Mouse (Mus musculus) intestine, embryonic 14.5 days (tissue): ENCODE data around the gene Kdsr. TPM values are rescaled to one million over a fixed set of nuclear protein-coding genes. Genes with fewer than 3 reads are reported as not detected.

Experiments used
- ATAC-seq: fragments of 200-750 bp; cut with Nextera tagmentation; replicated peaks from 2 replicates; pipeline ENCODE4 v1.8.0; 2017; ENCODE audit warnings: low read depth, moderate number of reproducible peaks, moderate TSS enrichment, moderate library complexity; ENCODE audit not compliant: low FRiP score, low TSS enrichment
- DNase-seq: peaks from one replicate; pipeline ENCODE4 v3.0.0-alpha.2; 2018; ENCODE audit warnings: low spot score
- H3K27ac ChIP-seq: fragments of 300-500 bp; sonication (generic); 2 replicates; pipeline ENCODE4 v1.5.1; 2014; ENCODE audit warnings: low read depth, mild to moderate bottlenecking, control low read depth
- H3K27me3 ChIP-seq: fragments of 300-500 bp; sonication (generic); replicated peaks from 2 replicates; pipeline ENCODE4 v1.6.1; 2014; ENCODE audit warnings: low read length, control low read depth; ENCODE audit not compliant: control insufficient read depth, insufficient read depth
- H3K36me3 ChIP-seq: fragments of 300-500 bp; sonication (generic); 2 replicates; pipeline ENCODE4 v1.6.1; 2014; ENCODE audit warnings: low read length, control low read depth; ENCODE audit not compliant: control insufficient read depth, insufficient read depth
- H3K4me1 ChIP-seq: fragments of 300-500 bp; sonication (generic); replicated peaks from 2 replicates; pipeline ENCODE4 v1.6.1; 2014; ENCODE audit warnings: low read length, control low read depth, mixed read lengths; ENCODE audit not compliant: control insufficient read depth, insufficient read depth
- H3K4me2 ChIP-seq: fragments of 300-500 bp; sonication (generic); 2 replicates; pipeline ENCODE4 v1.6.1; 2014; ENCODE audit warnings: low read length
- H3K4me3 ChIP-seq: fragments of 300-500 bp; sonication (generic); 2 replicates; pipeline ENCODE4 v1.5.1; 2014; ENCODE audit warnings: low read depth, low read length, control low read depth, mixed read lengths
- H3K9ac ChIP-seq: fragments of 300-500 bp; sonication (generic); 2 replicates; pipeline ENCODE4 v1.6.1; 2014; ENCODE audit warnings: mild to moderate bottlenecking, low read length
- H3K9me3 ChIP-seq: fragments of 300-500 bp; sonication (generic); 2 replicates; pipeline ENCODE4 v1.6.1; 2016; ENCODE audit warnings: low read length, control low read depth; ENCODE audit not compliant: control insufficient read depth
- WGBS: fragments of 180-500 bp; shearing (Covaris S2); extraction: QIAGEN DNeasy Blood & Tissue Kit; methylation state at CpG from one replicate; pipeline ENCODE4 v1.1.7; 2014; 5-methylcytosine and 5-hydroxymethylcytosine counted together
- polyA plus RNA-seq: library from polyadenylated mRNA; unstranded; fragments of >200 nt; fragmentation: Nextera tagmentation; extraction: Ambion mirVana; gene quantifications from 2 replicates; pipeline ENCODE4 v1.2.1, GENCODE M21; 2014

Gene Kdsr
- polyA plus RNA-seq, 1 experiment from 2014 or later = 13.5 TPM

- H3K27me3 ChIP-seq = no peaks in the 10 kb centered on the region
- 86% methylated on average over 9 of the region's 9 CpGs for WGBS
- ATAC-seq (no peak), DNase-seq (no peak)
- no peaks in the 10 kb centered on the region for H3K9me3 ChIP-seq
- no peak overlapping the region for H3K9ac ChIP-seq
- peaks cover 87% of the 10 kb centered on the region for H3K36me3 ChIP-seq
- H3K4me3 ChIP-seq = no peak overlapping the region
- H3K27ac ChIP-seq = no peak overlapping the region
- no peak overlapping the region for H3K4me2 ChIP-seq
- H3K4me1 ChIP-seq = no peaks in the 10 kb centered on the region
These were observed 14.6 kb upstream of the Kdsr start for GRCm38 (mm10) chr1:106774092-106774491.

- H3K36me3 ChIP-seq = peaks cover 74% of the 10 kb centered on the region
- H3K27ac ChIP-seq = no peak overlapping the region
- H3K4me2 ChIP-seq = no peak overlapping the region
- H3K27me3 ChIP-seq = no peaks in the 10 kb centered on the region
- H3K9ac ChIP-seq = no peak overlapping the region
- no peak for DNase-seq
- H3K4me3 ChIP-seq = no peak overlapping the region
- ATAC-seq = no peak
- no peaks in the 10 kb centered on the region for H3K4me1 ChIP-seq
- H3K9me3 ChIP-seq = no peaks in the 10 kb centered on the region
These were observed 9.2 kb upstream of the Kdsr start for GRCm38 (mm10) chr1:106768773-106769172.

- Histone ChIP-seq H3K4me2 (no peak overlapping the region), H3K27ac (no peak overlapping the region), H3K9me3 (no peaks in the 10 kb centered on the region), H3K4me3 (no peak overlapping the region), H3K36me3 (peaks cover 51% of the 10 kb centered on the region), H3K9ac (no peak overlapping the region), H3K27me3 (no peaks in the 10 kb centered on the region), H3K4me1 (no peaks in the 10 kb centered on the region)
- WGBS = 96% methylated on average over 8 of the region's 8 CpGs
- DNase-seq (no peak), ATAC-seq (no peak)
These were observed 6.2 kb upstream of the Kdsr start for GRCm38 (mm10) chr1:106765771-106766170.

GRCm38 (mm10) chr1:106764846-106765245, 5.3 kb upstream of the Kdsr start:
- ATAC-seq = no peak
- 88% methylated on average over 2 of the region's 2 CpGs for WGBS
- Histone ChIP-seq H3K27ac (no peak overlapping the region), H3K9ac (no peak overlapping the region), H3K4me2 (no peak overlapping the region), H3K36me3 (peaks cover 43% of the 10 kb centered on the region), H3K9me3 (no peaks in the 10 kb centered on the region), H3K4me1 (no peaks in the 10 kb centered on the region), H3K27me3 (no peaks in the 10 kb centered on the region), H3K4me3 (no peak overlapping the region)
- no peak for DNase-seq

GRCm38 (mm10) chr1:106764281-106764680, 4.8 kb upstream of the Kdsr start:
- no peak for ATAC-seq
- no peak overlapping the region for H3K4me3 ChIP-seq
- no peaks in the 10 kb centered on the region for H3K4me1 ChIP-seq
- 74% methylated on average over 3 of the region's 3 CpGs for WGBS
- no peaks in the 10 kb centered on the region for H3K27me3 ChIP-seq
- H3K4me2 ChIP-seq = no peak overlapping the region
- H3K27ac ChIP-seq = no peak overlapping the region
- DNase-seq = no peak
- H3K9me3 ChIP-seq = no peaks in the 10 kb centered on the region
- H3K9ac ChIP-seq = no peak overlapping the region
- H3K36me3 ChIP-seq = peaks cover 39% of the 10 kb centered on the region

GRCm38 (mm10) chr1:106760750-106761149, 1.2 kb upstream of the Kdsr start:
- WGBS = 82% methylated on average over 3 of the region's 3 CpGs
- no peak overlapping the region for H3K4me2 ChIP-seq

GRCm38 (mm10) chr1:106758734-106759571, 574 bp downstream of the Kdsr start:
- Histone ChIP-seq H3K9ac (peak overlapping the region; percentile 55), H3K27me3 (no peaks in the 10 kb centered on the region), H3K27ac (peak overlapping the region; percentile 90), H3K9me3 (no peaks in the 10 kb centered on the region), H3K4me2 (peak overlapping the region; percentile 97), H3K36me3 (peaks cover 6% of the 10 kb centered on the region; the same call in 1 of the 2 replicates), H3K4me3 (peak overlapping the region; percentile 70), H3K4me1 (peaks cover 5% of the 10 kb centered on the region)
- ATAC-seq = peak; percentile 73
- peak; percentile 66 for DNase-seq
- 2% methylated on average over 34 of the region's 34 CpGs for WGBS

More at GRCm38 (mm10) chr1:106760750-106761149, 1.2 kb upstream of the Kdsr start:
- peaks cover 5% of the 10 kb centered on the region for H3K4me1 ChIP-seq
- no peaks in the 10 kb centered on the region for H3K27me3 ChIP-seq
- no peak overlapping the region for H3K9ac ChIP-seq
- no peak for DNase-seq
- ATAC-seq = no peak
- no peaks in the 10 kb centered on the region for H3K9me3 ChIP-seq
- H3K27ac ChIP-seq = no peak overlapping the region; the same call in 1 of the 2 replicates
- no peak overlapping the region for H3K4me3 ChIP-seq
- peaks cover 11% of the 10 kb centered on the region for H3K36me3 ChIP-seq

- H3K36me3 ChIP-seq = peaks cover 8% of the 10 kb centered on the region; the same call in 1 of the 2 replicates
- H3K9me3 ChIP-seq = no peaks in the 10 kb centered on the region
- peaks cover 5% of the 10 kb centered on the region for H3K4me1 ChIP-seq
- no peak overlapping the region for H3K4me3 ChIP-seq
- no peaks in the 10 kb centered on the region for H3K27me3 ChIP-seq
- DNase-seq (no peak), ATAC-seq (no peak)
- 60% methylated on average over 4 of the region's 4 CpGs for WGBS
- H3K9ac ChIP-seq = no peak overlapping the region
- H3K4me2 ChIP-seq = no peak overlapping the region
- no peak overlapping the region for H3K27ac ChIP-seq
These were observed 2.9 kb downstream of the Kdsr start for GRCm38 (mm10) chr1:106756633-106757032.

- ATAC-seq = no peak
- Histone ChIP-seq H3K9ac (no peak overlapping the region), H3K36me3 (peaks cover 16% of the 10 kb centered on the region), H3K4me3 (no peak overlapping the region), H3K4me2 (no peak overlapping the region), H3K9me3 (no peaks in the 10 kb centered on the region), H3K27me3 (no peaks in the 10 kb centered on the region), H3K27ac (no peak overlapping the region), H3K4me1 (no peaks in the 10 kb centered on the region)
- 93% methylated on average over 5 of the region's 5 CpGs for WGBS
- DNase-seq = no peak
These were observed 7.5 kb downstream of the Kdsr start for GRCm38 (mm10) chr1:106752013-106752412.
